Comparison of ENCODE assay signal across 26 mouse cellular contexts in the genomic region with DNA sequence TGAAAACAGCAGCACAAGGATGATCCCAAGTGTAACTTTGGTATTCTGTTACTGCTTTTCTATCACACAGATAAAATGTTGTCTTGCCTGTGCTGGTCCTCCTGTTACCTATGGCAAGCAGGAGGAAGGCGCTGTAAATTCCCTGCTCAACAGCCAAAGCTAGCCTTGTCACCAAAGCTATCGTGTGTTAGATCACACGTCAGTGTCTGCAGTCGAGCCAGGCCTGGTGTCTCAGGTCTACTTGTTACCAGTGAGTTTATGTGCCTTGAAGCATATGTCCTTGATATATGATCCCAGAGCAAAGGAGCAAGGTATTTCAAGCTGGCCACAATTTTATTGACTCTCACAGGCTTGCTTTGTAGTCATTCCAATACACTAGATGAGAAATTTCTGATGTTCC.
A peak's percentile ranks its signal among the peaks of the same experiment; 100 is the strongest.
DNase-seq lines count a peak whose midpoint lies in the region; ATAC-seq and TF ChIP-seq lines count a peak whose summit lies in the region.
"Had no signal": no experiment of that assay in that cellular context is flagged by ENCODE, and none has a peak within 500 bp of the region (broad histone marks: within the 10 kb centered on the region; RNA-seq: fewer than 3 reads in every experiment).

No protein-coding gene starts in this region.

- peak overlapping the region; percentile 15; the same call in 1 of the 2 replicates for H3K27ac ChIP-seq in heart, embryonic 16.5 days (ENCODE audit: low read length)
- H3K27ac ChIP-seq in heart, embryonic 11.5 days (ENCODE audit: low read depth, low read length), result no peak overlapping the region; the same call in 1 of the 2 replicates
- peak overlapping the region; percentile 15 for H3K27ac ChIP-seq in layer of hippocampus, adult 2 months
- H3K27ac ChIP-seq: embryonic facial prominence, embryonic 12.5 days; intestine, embryonic 15.5 days; limb, embryonic 10.5 days; stomach, embryonic 15.5 days had no signal

- no peaks in the 10 kb centered on the region for H3K36me3 ChIP-seq in heart, embryonic 16.5 days (ENCODE audit: control insufficient read depth, insufficient read depth)
- no peaks in the 10 kb centered on the region for H3K36me3 ChIP-seq in heart, embryonic 11.5 days (ENCODE audit: control insufficient read depth, insufficient read depth, low read length)
- H3K36me3 ChIP-seq: embryonic facial prominence, embryonic 12.5 days; intestine, embryonic 15.5 days; limb, embryonic 10.5 days; stomach, embryonic 15.5 days had no signal

- no peak overlapping the region for H3K4me2 ChIP-seq in heart, embryonic 16.5 days (ENCODE audit: low read depth, low read length)
- no peak overlapping the region for H3K4me2 ChIP-seq in heart, embryonic 11.5 days
- H3K4me2 ChIP-seq: embryonic facial prominence, embryonic 12.5 days; intestine, embryonic 15.5 days; liver, embryonic 11.5 days; midbrain, embryonic 11.5 days; stomach, embryonic 15.5 days had no signal

- H3K4me3 ChIP-seq in heart, embryonic 16.5 days (ENCODE audit: low read length), result no peak overlapping the region
- H3K4me3 ChIP-seq in heart, embryonic 11.5 days (ENCODE audit: low read depth, low read length), result no peak overlapping the region
- H3K4me3 ChIP-seq in layer of hippocampus, adult 2 months, result no peak overlapping the region
- H3K4me3 ChIP-seq: embryonic facial prominence, embryonic 12.5 days; intestine, embryonic 15.5 days; limb, embryonic 10.5 days; stomach, embryonic 15.5 days had no signal

- H3K9me3 ChIP-seq in heart, embryonic 16.5 days (replicated peaks; ENCODE audit: control insufficient read depth, low read length), result no peaks in the 10 kb centered on the region
- no peaks in the 10 kb centered on the region for H3K9me3 ChIP-seq in heart, embryonic 11.5 days (replicated peaks; ENCODE audit: control insufficient read depth, low read length)
- H3K9me3 ChIP-seq: embryonic facial prominence, embryonic 12.5 days; intestine, embryonic 15.5 days; limb, embryonic 10.5 days; stomach, embryonic 15.5 days had no signal

- H3K27me3 ChIP-seq in heart, embryonic 16.5 days (ENCODE audit: control insufficient read depth, insufficient read depth, low read length), result no peaks in the 10 kb centered on the region
- H3K27me3 ChIP-seq in heart, embryonic 11.5 days (ENCODE audit: control insufficient read depth, insufficient read depth, low read length), result no peaks in the 10 kb centered on the region
- H3K27me3 ChIP-seq: embryonic facial prominence, embryonic 12.5 days; intestine, embryonic 15.5 days; stomach, embryonic 15.5 days had no signal

- peak; percentile 85 for DNase-seq in heart, adult 11 months
- DNase-seq in heart, adult 8-10 months (ENCODE audit: low spot score), result no peak
- no peak for DNase-seq in layer of hippocampus, adult 2 months (ENCODE audit: low spot score in 2 of 2)
- DNase-seq in layer of hippocampus, postnatal 25 days (ENCODE audit: extremely low spot score in 1 of 2, low spot score in 1 of 2), result no peak
- DNase-seq in skeletal muscle tissue, adult 2 months (ENCODE audit: low read depth, low spot score), result peak; percentile 83
- DNase-seq: adrenal gland, postnatal 10 days; cerebellum, adult 2 months; cerebellum, postnatal 25 days; forebrain, postnatal 0 days; kidney, postnatal 4 days; layer of hippocampus, adult 9-11 months; liver, postnatal 0 days; lung, postnatal 10 days; right cerebral cortex, adult 18-20 months; right cerebral cortex, postnatal 4 days; thymus, postnatal 25 days had no signal

- no peak overlapping the region for H3K9ac ChIP-seq in heart, embryonic 16.5 days (ENCODE audit: low read length)
- no peak overlapping the region for H3K9ac ChIP-seq in heart, embryonic 11.5 days (ENCODE audit: low read depth, low read length)
- H3K9ac ChIP-seq: embryonic facial prominence, embryonic 12.5 days; forebrain, postnatal 0 days; intestine, embryonic 15.5 days; liver, postnatal 0 days; stomach, embryonic 15.5 days had no signal

- H3K4me1 ChIP-seq in heart, embryonic 16.5 days (ENCODE audit: control insufficient read depth, insufficient read depth, low read length), result no peaks in the 10 kb centered on the region
- H3K4me1 ChIP-seq in heart, embryonic 11.5 days (ENCODE audit: control insufficient read depth, insufficient read depth, low read length), result peaks cover 6% of the 10 kb centered on the region
- H3K4me1 ChIP-seq: embryonic facial prominence, embryonic 12.5 days; intestine, embryonic 15.5 days; stomach, embryonic 15.5 days had no signal

- no peak for TF ChIP-seq CTCF in layer of hippocampus, adult 2 months (conservative IDR thresholded peaks at IDR 0.05)

- no peak for ATAC-seq in heart, embryonic 16.5 days (replicated peaks; ENCODE audit: extremely low read depth, insufficient read depth, low FRiP score)
- no peak for ATAC-seq in heart, embryonic 11.5 days (replicated peaks; ENCODE audit: insufficient number of reproducible peaks, low FRiP score, low TSS enrichment)
- no peak for ATAC-seq in megakaryocyte, adult 5-6 weeks (ENCODE audit: poor library complexity, severe bottlenecking)
- ATAC-seq: forebrain, postnatal 0 days; hindbrain, embryonic 16.5 days; intestine, embryonic 15.5 days; liver, postnatal 0 days had no signal

- 74% methylated on average over 4 of the region's 4 CpGs for WGBS in heart, embryonic 16.5 days
- WGBS in heart, embryonic 11.5 days (ENCODE audit: insufficient replicate concordance), result 52% methylated on average over 4 of the region's 4 CpGs

Comparison
In these comparisons a context has a peak if more than half of its experiments do, and no peak if none do; other contexts are left out.
1. DNase-seq: peak in heart, adult 11 months (single experiment) and skeletal muscle tissue, adult 2 months (single experiment); none in heart, adult 8-10 months (single experiment), layer of hippocampus, adult 2 months (0 of 2) and layer of hippocampus, postnatal 25 days (0 of 2).